Mouse (Mus musculus): ENCODE measurements around the gene Timp3.

The Timp3 gene

DNA sequence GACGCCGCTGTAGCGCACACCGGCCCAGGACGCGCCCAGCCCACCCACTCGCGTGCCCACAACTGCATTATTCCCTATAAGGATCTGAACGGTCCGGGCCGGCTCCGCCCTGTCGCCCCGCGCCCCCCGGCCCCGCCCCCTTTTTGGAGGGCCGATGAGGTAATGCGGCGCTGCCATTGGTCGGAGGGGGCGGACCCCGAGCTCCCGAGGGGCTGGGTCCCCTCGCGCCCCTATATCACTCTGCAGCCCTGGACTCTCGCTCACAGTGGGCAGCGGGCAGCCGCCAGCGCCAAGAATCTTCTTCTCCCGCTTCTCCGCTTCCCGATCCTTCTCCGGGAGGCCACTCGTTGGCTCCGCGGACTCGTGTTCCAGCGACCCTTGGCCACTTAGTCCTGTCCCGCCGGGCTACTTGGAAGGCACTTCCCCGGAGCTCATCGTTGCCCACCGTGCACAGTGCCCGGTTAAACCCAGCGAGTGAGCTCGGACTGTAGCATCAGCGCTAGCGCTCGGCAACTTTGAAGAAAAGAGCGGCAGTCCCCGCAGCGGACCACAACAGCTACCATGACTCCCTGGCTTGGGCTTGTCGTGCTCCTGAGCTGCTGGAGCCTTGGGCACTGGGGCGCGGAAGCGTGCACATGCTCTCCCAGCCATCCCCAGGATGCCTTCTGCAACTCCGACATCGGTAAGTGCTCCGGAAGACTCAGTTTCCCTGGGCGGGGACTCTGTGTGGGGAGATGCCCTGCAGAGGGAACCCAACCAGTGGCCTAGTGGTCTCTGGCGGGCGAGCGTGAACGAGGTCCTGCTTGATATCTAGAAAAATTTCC, at the start of gene Timp3:
TSS of gene Timp3 (plus strand) at position 80 of the 824 bp plus-strand sequence.
- no peak for DNase-seq (ENCODE audit: low read depth, low spot score)

- DNase-seq (ENCODE audit: low read depth, low spot score), result peak; percentile 64
These were observed 44.0 kb upstream of the Timp3 start for GRCm38 (mm10) chr10:86256221-86256620.

DNA sequence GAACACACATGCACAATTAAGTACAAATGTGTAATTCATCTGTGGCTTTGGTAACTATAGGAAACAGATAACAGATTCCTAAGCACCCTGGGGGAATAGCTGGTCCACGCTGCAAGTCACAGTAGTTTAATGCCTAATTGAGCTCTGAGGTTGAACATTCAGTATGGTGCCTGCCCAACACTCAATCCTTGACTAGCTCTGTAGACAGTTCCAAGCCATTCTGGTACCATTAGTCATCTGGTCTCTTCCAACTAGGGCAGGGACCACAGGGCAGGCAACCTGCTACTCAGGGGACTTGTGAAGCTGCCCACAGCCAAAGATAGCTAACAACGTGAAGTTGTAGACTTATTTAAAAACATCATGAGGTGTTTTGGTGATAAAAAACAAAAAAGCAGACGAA, 43.1 kb upstream of the Timp3 start:
- no peak for DNase-seq (ENCODE audit: low read depth, low spot score)

DNA sequence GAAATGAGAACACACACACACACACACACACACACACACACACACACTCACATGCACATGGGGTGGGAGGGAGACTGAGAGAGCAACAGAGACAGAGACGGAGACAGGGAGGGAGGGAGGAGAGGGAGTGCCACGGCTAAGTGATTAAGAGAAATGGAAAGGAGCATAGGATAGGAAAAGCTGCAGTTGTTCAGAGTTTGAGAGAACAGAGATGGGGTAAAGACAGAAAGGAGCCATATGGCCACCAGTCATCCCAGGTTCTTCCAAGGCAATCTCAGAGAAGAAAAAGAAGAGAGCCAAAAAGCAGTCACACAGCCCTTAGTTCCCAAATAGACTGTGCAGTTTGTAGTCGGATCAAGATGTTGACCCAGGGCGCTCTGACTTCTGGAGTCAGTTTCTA, 42.1 kb upstream of the Timp3 start:
- DNase-seq (ENCODE audit: low read depth, low spot score), result no peak

DNA sequence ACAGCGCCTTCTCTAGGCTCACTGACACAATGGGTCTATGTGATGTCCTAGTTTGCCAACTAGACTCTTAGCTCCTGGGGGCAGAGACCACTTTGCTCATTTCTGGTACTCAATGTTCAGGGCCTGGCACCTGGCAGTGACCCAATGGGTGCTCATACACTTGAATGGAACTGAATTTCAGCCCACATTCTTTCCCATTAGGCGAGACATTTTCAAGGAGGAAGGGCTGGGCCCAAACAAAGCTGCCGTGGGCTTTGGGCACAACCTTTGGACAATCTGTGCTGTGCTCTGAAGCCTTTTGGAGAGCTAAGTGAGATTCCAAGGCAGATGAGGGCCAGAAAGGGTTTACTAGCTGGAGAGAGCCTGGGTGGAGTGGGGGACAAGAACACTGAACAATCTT, 41.2 kb upstream of the Timp3 start:
- no peak for DNase-seq (ENCODE audit: low read depth, low spot score)

DNA sequence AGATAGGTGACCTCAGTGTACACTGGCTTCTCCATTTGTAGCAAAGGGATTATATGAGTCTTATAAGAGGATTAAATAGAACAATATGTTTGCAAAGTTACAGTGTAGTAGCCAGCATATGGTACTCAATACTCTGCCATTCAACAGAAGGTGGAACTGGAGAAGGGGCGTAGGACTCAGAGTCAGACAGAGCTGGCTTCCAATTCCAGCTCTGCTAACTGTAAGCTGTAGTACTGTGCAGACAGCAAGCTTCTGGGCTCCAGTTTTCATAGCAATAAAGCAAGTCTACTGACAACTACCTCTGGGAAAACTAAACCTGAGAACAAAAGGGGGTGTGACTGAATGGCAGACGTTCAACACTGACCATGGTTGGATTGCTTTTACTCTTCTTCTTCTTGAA, 38.4 kb upstream of the Timp3 start:
- DNase-seq (ENCODE audit: low read depth, low spot score), result no peak

DNA sequence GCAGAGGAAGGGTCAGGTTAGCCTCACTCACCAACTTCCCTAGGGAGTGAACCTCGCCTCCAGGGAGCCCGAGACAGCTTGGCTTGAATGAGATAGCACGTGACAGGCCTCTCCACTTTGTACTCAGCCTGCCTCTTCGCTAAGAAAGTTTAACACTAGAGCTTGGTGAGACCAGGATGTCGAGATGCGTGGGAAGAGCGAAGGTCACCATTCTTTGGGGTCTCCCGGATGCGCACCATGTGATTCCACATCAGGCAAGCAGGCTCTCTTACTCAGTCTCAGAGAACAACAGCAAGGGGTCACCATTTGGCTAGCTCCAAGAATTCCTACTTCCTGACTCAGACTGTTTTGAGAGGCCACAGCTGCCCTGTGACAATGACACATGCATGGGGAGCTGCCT, 35.6 kb upstream of the Timp3 start:
- DNase-seq (ENCODE audit: low read depth, low spot score), result no peak

DNA sequence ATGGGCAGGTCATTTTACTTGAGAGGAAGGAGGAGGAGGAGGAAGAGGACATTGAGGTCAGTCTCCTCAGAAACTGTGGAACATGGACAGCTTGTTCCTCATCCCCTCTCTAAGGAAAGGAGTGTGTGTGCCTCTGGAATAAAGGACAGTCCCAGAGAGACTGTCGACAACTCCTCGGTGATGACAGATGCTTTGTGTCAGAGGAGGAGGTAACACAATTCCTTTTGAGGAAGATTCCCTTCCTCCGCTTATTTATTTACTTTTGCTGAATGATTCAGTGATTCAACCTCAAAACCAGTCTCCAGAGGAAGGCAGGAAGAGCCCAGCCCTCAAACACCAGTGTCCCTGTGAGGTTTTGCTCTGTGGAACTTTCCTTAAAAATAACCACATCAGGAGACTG, 29.9 kb upstream of the Timp3 start:
- no peak for DNase-seq (ENCODE audit: low read depth, low spot score)

DNA sequence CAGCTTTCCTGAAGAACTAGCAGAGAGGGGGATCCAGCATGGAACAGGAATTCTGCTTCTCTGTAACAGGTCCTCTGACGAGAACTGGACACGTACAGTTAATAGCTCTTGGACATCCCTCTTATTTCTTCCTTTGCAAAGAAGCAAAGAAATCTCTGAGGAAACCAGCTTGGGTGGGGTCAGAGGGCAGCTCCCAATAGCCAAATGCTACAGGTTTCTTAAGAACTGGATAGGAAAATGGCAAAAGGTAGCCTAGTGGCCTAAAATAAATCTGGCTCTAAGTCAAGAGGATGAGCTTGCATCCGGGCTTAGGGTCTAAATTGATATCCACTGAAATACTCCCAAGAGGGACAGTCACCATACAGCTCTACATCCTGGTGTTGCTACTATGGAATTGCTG, 27.3 kb upstream of the Timp3 start:
- DNase-seq (ENCODE audit: low read depth, low spot score), result no peak

DNA sequence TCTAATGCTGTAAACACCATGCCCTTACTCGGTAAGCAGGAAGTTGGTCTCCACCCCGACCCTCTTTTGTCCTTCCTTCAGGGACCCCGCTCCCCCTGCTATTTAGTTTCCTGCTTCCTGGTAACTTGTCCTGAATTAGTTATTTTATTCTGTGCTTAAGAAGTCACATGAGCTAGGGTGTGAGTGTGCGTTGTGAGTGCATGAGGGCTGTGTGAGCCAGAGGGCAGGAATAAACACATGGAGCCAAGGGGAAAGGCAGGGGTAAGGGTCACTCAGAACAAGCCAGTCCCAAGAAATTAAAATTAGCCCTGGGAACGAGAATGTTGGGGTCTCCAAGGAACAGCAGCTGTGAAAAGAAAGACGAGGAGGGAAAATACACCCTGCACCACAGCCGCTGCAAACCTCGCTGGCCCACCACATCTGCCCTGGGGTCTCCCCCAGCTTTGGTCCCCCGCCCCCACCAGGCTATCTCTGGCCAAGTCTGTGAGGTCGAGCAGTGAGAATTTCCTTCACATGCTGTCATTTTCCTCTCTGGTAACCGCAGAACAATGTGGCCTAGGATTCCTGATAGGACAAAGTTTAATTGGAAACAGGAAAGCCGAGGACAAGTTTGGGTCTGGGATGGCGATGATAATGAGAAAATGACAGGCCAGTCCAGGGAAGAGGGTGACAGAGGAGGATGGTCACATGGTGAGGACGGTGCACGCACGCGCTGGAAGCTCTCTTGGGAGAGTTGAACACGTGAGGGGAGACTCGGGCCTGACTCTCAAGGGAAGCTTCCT, 26.6 kb upstream of the Timp3 start:
- DNase-seq (ENCODE audit: low read depth, low spot score), result no peak

- no peak for DNase-seq (ENCODE audit: low read depth, low spot score)
These were observed 24.6 kb upstream of the Timp3 start for GRCm38 (mm10) chr10:86275585-86275984.

DNA sequence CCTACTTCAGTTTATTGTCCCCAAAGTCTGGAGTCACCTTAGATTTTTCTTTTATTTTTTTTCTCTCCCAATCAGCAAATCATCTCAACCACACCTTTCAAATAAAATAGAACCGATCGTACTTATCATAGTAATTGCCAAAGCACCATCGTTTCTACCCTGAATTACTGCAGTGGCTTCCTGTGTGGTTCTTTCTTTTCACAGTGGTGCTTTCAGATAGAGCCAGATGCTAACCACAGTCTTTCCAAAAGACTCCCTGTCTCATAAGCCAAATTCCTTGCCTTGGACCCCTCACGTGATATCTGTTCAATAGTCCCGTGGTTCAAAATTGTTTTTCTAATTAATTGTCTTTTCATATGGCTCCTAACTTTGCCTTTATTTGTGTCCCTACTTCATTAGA, 22.8 kb upstream of the Timp3 start:
- no peak for DNase-seq (ENCODE audit: low read depth, low spot score)

- DNase-seq (ENCODE audit: low read depth, low spot score), result no peak
These were observed 21.7 kb upstream of the Timp3 start for GRCm38 (mm10) chr10:86278481-86278880.

- DNase-seq (ENCODE audit: low read depth, low spot score), result no peak
These were observed 20.5 kb upstream of the Timp3 start for GRCm38 (mm10) chr10:86279579-86280168.

GRCm38 (mm10) chr10:86281238-86281637, 18.9 kb upstream of the Timp3 start:
- no peak for DNase-seq (ENCODE audit: low read depth, low spot score)

DNA sequence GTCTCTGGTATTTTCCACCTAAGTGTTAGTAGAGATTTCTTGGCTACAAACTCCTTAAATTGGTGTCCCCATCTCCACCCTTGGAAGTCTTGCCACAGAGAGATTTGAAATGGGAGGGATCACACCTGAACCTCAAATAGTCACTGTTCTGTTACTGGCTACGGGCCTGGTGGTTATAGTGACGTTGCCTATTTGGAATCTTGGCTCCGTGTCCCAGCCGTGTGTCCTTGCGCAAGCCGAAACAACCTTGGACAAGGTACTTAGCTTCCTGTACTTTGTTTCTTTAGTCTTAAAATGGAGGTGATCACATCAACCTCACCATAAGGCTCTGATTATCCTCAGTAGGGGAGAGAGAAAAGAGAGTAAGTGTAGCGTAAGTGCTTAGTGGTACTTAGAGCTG, 13.7 kb upstream of the Timp3 start:
- DNase-seq (ENCODE audit: low read depth, low spot score), result no peak

- no peak for DNase-seq (ENCODE audit: low read depth, low spot score)
These were observed 9.9 kb upstream of the Timp3 start for GRCm38 (mm10) chr10:86290109-86290771.

GRCm38 (mm10) chr10:86293880-86294279, 6.3 kb upstream of the Timp3 start:
- DNase-seq (ENCODE audit: low read depth, low spot score), result no peak

DNA sequence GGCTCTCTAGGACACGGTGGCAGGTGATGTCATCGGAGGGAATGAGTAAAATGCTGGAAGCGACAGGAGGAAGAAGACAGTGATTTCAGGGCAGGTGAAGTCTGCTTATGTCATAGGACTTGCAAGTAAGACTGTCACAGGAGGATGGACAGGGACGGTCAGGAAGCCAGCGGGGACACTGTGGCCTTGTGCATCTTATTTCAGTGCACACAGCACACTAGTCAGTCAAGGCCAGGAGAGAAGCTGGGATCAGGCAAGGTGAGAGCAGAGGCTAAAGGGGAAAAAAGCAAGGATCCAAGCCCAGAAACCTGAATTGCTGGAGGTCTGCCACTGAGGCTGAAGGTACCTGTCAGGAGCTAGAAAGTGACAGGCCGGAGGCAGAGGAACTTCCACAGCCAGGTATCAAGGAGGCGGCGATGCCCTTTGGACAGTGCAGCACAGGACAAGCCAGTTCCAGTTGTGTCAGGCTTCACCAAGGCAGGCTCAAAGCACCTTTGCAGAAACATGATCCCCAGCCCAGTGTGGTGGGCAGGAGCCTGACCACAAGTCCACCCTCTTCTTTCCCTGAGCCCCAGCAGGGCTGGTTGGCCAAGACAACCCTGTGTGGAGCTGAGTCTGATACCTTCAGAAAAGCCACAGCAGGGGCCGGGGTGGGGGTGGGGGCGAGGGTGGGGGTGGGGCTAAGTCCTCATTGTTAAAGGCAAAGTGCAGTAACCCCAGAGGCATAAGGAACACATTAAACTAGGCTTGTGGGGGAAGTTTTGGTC, 5.4 kb upstream of the Timp3 start:
- no peak for DNase-seq (ENCODE audit: low read depth, low spot score)

- DNase-seq (ENCODE audit: low read depth, low spot score), result no peak
These were observed 4.6 kb upstream of the Timp3 start for GRCm38 (mm10) chr10:86295454-86296098.

GRCm38 (mm10) chr10:86296111-86296510, 4.1 kb upstream of the Timp3 start:
- peak; percentile 39 for DNase-seq (ENCODE audit: low read depth, low spot score)

Measured in brain, embryonic 18.5 days (tissue).